Mouse (Mus musculus) kidney, embryonic 14.5 days (tissue): ENCODE measurements around the gene Tmie. TPM values are rescaled to one million over a fixed set of nuclear protein-coding genes. Genes with fewer than 3 reads are reported as not detected.
"Not testable (repeated sequence)": the region's sequence is repeated elsewhere in the genome, so short reads cannot be mapped to it uniquely, and the experiment has no call there.

ENCODE experiments used
- ATAC-seq: fragments of 200-750 bp; cut with Nextera tagmentation; 2 replicates; pipeline ENCODE4 v1.8.0; 2017; ENCODE audit warnings: moderate number of reproducible peaks, mild to moderate bottlenecking, moderate TSS enrichment, moderate library complexity; ENCODE audit not compliant: low FRiP score, low TSS enrichment
- H3K27ac ChIP-seq: fragments of 300-500 bp; sonication (generic); 2 replicates; pipeline ENCODE4 v1.5.1; 2014; ENCODE audit warnings: low read depth, mild to moderate bottlenecking, low read length, moderate library complexity, mixed read lengths
- H3K27me3 ChIP-seq: fragments of 300-500 bp; sonication (generic); 2 replicates; pipeline ENCODE4 v1.6.1; 2014; ENCODE audit warnings: mild to moderate bottlenecking, low read length; ENCODE audit not compliant: control insufficient read depth, insufficient read depth
- H3K36me3 ChIP-seq: fragments of 300-500 bp; sonication (generic); 2 replicates; pipeline ENCODE4 v1.6.1; 2014; ENCODE audit warnings: low read length, mixed read lengths; ENCODE audit not compliant: control insufficient read depth, insufficient read depth
- H3K4me1 ChIP-seq: fragments of 300-500 bp; sonication (generic); 2 replicates; pipeline ENCODE4 v1.6.1; 2014; ENCODE audit warnings: low read length, mixed read lengths; ENCODE audit not compliant: control insufficient read depth, insufficient read depth
- H3K4me2 ChIP-seq: fragments of 300-500 bp; sonication (generic); replicated peaks from 2 replicates; pipeline ENCODE4 v1.6.1; 2014; ENCODE audit warnings: low read depth, mild to moderate bottlenecking, low read length
- H3K4me3 ChIP-seq: fragments of 300-500 bp; sonication (generic); 2 replicates; pipeline ENCODE4 v1.5.1; 2014; ENCODE audit warnings: mild to moderate bottlenecking, low read length
- H3K9ac ChIP-seq: fragments of 300-500 bp; sonication (generic); 2 replicates; pipeline ENCODE4 v1.6.1; 2014; ENCODE audit warnings: low read depth, mild to moderate bottlenecking, low read length, moderate library complexity
- H3K9me3 ChIP-seq: fragments of 300-500 bp; sonication (generic); 2 replicates; pipeline ENCODE4 v1.6.1; 2016; ENCODE audit warnings: low read length; ENCODE audit not compliant: control insufficient read depth
- WGBS: fragments of 180-500 bp; shearing (Covaris S2); extraction: QIAGEN DNeasy Blood & Tissue Kit; methylation state at CpG from one replicate; pipeline ENCODE4 v1.1.7; 2014; 5-methylcytosine and 5-hydroxymethylcytosine counted together
- polyA plus RNA-seq: library from polyadenylated mRNA; unstranded; fragments of >200 nt; fragmentation: Nextera tagmentation; extraction: Ambion mirVana; gene quantifications from 2 replicates; pipeline ENCODE4 v1.2.1, GENCODE M21; 2014

Tmie gene
- polyA plus RNA-seq, 1 experiment from 2014 or later, result 0.38 TPM

DNA sequence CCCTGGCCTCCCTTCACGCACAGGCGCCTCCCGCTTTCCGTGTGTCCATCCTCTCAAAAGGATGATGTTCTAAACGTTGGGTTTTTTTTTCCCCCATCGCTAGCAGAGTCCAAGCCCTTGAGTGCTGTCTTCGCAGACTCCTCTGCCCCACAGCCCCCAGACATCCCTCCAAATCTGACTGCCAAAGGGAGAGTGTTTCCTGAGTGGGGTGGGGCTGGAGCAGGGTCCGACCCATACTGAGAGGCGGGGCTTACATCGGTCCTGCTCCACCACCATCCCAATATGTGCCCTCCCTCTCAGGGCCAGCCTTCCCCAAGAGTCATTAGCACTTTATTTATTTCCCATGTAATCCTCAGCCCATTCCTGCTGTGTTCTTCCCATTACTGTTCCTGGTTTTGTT lies 45.0 kb downstream of the Tmie start:
- Histone ChIP-seq H3K36me3 (no peaks in the 10 kb centered on the region), H3K4me3 (no peak overlapping the region), H3K27ac (no peak overlapping the region), H3K4me1 (no peaks in the 10 kb centered on the region), H3K27me3 (no peaks in the 10 kb centered on the region), H3K4me2 (no peak overlapping the region; the same call in 1 of the 2 replicates), H3K9me3 (no peaks in the 10 kb centered on the region), H3K9ac (no peak overlapping the region)
- no peak for ATAC-seq
- 38% methylated on average over 10 of the region's 10 CpGs for WGBS

DNA sequence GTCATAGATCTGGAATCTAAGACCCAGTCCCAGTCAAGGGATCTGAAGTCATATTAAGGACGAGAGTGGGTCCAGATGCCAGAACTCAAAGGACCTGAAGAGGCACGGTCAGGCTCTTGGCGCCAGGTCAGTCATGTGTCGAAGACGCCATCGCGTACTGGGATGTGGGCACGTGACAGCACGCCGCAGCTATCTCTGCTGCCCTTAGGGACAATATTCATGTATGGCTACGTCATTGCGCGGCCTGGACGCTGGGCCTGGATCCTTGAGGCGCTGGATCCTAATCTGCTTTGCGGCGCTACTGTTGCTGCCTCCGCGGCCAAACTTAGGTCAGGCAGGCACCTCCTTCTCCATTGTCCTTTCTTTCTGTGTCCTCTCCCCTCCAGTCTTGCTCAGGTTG lies 45.5 kb downstream of the Tmie start, which contains the start of gene Prss45:
TSS of gene Prss45 (plus strand) at position 178 of the 400 bp plus-strand sequence.
- Histone ChIP-seq H3K4me3 (no peak within 1 kb of the TSS), H3K4me1 (no peaks in the 10 kb centered on the region), H3K9ac (no peak within 1 kb of the TSS), H3K27me3 (no peaks in the 10 kb centered on the region), H3K36me3 (no peaks in the 10 kb centered on the region), H3K4me2 (no peak within 1 kb of the TSS; the same call in 1 of the 2 replicates), H3K9me3 (no peaks in the 10 kb centered on the region), H3K27ac (no peak within 1 kb of the TSS)
- 81% methylated on average over 19 of the region's 19 CpGs for WGBS
- ATAC-seq, result no peak

DNA sequence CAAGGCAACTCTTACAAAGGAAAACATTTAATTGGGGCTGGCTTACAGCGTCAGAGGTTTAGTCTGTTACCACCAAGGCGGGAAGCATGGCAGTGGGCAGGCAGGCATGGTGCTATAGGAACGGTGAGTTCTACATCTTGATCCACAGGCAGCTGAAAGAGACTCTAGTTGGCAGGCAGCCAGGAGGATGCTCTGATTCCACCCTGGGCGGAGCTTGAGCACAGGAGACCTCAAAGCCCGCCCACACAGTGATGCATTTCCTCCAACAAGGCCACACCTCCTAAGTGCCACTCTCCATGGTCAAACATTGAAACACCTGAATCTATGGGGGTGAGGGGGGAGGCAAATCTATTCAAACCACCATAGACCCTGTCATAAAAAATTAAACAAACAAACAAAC lies 46.9 kb downstream of the Tmie start:
- no peak overlapping the region for H3K4me2 ChIP-seq
- H3K27ac ChIP-seq, result no peak overlapping the region
- no peaks in the 10 kb centered on the region for H3K36me3 ChIP-seq
- H3K9me3 ChIP-seq, result no peaks in the 10 kb centered on the region
- H3K4me3 ChIP-seq, result no peak overlapping the region
- no peaks in the 10 kb centered on the region for H3K27me3 ChIP-seq
- no peak overlapping the region for H3K9ac ChIP-seq
- no peaks in the 10 kb centered on the region for H3K4me1 ChIP-seq
- ATAC-seq, result no peak
- WGBS, result 80% methylated on average over 5 of the region's 5 CpGs

DNA sequence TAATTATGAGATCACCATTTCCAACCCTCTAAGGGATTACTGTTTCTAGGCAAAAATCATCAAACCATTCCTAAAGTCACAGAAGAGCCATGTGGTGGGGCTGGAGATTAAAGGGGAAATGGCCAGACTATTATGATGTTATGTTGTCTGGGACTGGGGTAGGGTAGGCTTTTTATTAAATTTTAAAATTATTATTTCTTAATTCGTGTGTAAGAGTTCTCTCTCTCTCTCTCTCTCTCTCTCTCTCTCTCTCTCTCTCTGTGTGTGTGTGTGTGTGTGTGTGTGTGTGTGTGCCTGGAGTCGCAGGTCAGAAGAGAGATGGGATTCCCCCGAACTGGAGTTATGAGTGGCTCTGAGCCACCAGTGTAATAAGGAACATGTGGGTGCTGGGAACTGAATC lies 53.5 kb downstream of the Tmie start, which contains the start of gene Prss43:
TSS of gene Prss43 (plus strand) at position 301 of the 400 bp plus-strand sequence.
- no peaks in the 10 kb centered on the region for H3K4me1 ChIP-seq
- no peak within 1 kb of the TSS for H3K9ac ChIP-seq
- no peak for ATAC-seq
- H3K27ac ChIP-seq, result no peak within 1 kb of the TSS
- H3K9me3 ChIP-seq, result no peaks in the 10 kb centered on the region
- no peaks in the 10 kb centered on the region for H3K36me3 ChIP-seq
- no peaks in the 10 kb centered on the region for H3K27me3 ChIP-seq
- 82% methylated on average over 3 of the region's 3 CpGs for WGBS
- H3K4me3 ChIP-seq, result no peak within 1 kb of the TSS
- no peak within 1 kb of the TSS for H3K4me2 ChIP-seq

DNA sequence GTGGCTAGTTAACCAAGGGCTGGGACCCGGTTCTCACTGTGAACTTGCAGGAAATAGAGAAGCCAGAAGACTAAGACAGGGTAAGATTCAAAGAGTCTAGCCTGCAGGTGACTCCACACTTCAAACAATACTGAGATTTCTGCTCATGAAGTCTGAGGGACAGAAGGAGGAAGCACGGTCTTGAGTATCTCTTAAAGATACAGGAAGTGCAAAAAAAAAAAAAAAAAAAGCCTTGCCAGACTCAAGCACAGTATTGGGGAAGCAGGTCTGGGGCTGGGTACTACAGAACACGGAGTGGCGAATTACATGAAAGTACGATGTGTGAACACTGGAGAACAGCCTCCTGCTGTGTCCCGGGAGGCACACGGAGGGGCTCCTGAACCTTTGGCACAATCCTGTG lies 54.1 kb downstream of the Tmie start:
- Histone ChIP-seq H3K9ac (no peak overlapping the region), H3K4me2 (no peak overlapping the region), H3K4me1 (no peaks in the 10 kb centered on the region), H3K9me3 (no peaks in the 10 kb centered on the region), H3K36me3 (no peaks in the 10 kb centered on the region), H3K27ac (no peak overlapping the region), H3K27me3 (no peaks in the 10 kb centered on the region), H3K4me3 (no peak overlapping the region)
- WGBS, result 77% methylated on average over 7 of the region's 7 CpGs
- no peak for ATAC-seq

DNA sequence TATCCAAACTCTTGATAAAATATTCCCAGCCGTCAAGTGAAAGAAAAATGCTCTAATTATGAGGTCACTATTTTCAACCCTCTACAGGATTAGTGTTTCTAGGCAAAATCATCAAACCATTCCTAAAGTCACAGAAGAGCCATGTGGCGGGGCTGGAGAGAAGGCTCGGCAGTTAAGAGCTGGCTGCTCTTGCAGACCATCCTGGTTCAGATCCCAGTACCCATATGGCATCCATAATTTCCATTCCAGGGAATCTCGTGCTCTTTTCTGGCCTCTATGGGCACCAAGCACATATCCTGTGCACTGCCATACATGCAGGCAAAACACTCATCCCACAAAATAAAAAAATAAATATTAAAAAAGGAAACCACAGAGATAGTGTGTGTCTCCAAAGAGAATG lies 54.5 kb downstream of the Tmie start:
- Histone ChIP-seq H3K4me3 (no peak overlapping the region), H3K36me3 (no peaks in the 10 kb centered on the region), H3K27ac (no peak overlapping the region), H3K9me3 (no peaks in the 10 kb centered on the region), H3K4me2 (no peak overlapping the region), H3K9ac (no peak overlapping the region), H3K4me1 (no peaks in the 10 kb centered on the region), H3K27me3 (no peaks in the 10 kb centered on the region)
- 86% methylated on average over 4 of the region's 4 CpGs for WGBS
- ATAC-seq, result no peak

DNA sequence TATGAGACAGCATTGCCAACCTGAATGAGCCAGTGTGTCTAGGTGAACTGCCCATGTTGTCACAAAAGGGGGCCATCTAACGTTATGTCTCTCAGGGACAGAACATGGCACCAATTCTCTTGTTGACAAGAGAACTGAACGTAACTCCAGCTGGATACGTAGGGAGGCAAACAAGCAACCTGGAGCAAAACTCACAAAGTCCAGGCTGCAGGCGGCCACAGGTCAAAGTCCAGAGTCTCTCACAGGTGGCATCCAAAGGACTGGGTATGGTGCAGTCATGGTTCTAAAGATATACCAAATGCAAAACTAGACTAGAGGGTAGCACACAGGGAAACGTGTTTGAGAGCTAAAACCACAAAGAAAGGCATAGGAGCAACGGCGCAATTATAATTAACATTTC lies 58.5 kb downstream of the Tmie start:
- Histone ChIP-seq H3K27me3 (no peaks in the 10 kb centered on the region), H3K4me2 (no peak overlapping the region), H3K36me3 (no peaks in the 10 kb centered on the region), H3K9me3 (no peaks in the 10 kb centered on the region), H3K9ac (no peak overlapping the region), H3K27ac (no peak overlapping the region), H3K4me3 (no peak overlapping the region), H3K4me1 (no peaks in the 10 kb centered on the region)
- WGBS, result 86% methylated on average over 7 of the region's 7 CpGs
- ATAC-seq, result no peak

DNA sequence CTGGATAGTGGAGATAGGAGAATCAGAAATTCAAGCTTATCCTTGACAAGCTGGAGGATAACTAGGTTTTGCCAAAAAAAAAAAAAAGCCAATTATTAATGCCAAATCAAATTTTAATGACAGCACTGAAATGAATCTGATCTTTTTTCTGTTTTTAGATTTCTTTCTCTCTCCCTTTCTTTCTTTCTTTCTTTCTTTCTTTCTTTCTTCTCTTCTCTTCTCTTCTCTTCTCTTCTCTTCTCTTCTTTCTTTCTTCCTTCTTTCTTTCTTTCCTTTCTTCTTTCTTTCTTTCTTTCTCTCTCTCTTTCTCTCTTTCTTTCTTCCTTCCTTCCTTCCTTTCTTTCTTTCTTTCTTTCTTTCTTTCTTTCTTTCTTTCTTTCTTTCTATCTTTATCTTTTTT lies 59.4 kb downstream of the Tmie start:
- not testable (repeated sequence) for ATAC-seq, H3K27ac ChIP-seq, H3K9ac ChIP-seq, H3K27me3 ChIP-seq, H3K4me3 ChIP-seq, H3K36me3 ChIP-seq, H3K4me1 ChIP-seq, H3K4me2 ChIP-seq, H3K9me3 ChIP-seq
